Mouse (Mus musculus): ENCODE results near the gene Cherp.

Gene Cherp

DNA sequence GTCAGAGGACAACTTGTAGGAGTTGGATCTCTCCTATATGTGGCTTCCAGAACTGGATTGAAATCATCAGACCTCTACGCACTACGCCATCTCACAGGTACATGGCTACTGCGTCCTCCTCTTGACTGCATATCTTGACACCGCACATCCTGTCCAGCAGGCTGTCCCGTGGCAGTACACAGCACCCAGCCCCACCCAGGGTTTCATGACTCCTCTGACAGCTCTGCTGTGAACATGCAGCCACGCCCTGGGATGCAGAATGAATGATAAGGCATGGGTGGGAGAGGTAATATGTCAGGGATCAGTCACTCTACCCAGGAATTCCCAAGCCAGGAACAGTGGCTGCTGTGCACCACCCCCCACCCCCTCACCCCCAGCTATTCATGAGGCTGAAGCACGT lies 61.2 kb downstream of the Cherp start:
- no peak for DNase-seq (ENCODE audit: low spot score in 2 of 2)
